Mouse (Mus musculus) ES-Bruce4 (cell line): ENCODE results near the gene Phactr4.

Experiments
- CTCF ChIP-seq: IDR thresholded peaks from one replicate; pipeline ENCODE4 v1.8.1; 2011; ENCODE audit warnings: low read depth, low read length
- EP300 ChIP-seq: IDR thresholded peaks from 2 replicates; pipeline ENCODE4 v1.6.1; 2011; ENCODE audit warnings: low read depth, low read length; ENCODE audit not compliant: insufficient read depth
- POLR2A ChIP-seq: IDR thresholded peaks from one replicate; pipeline ENCODE4 v1.8.1; 2011; ENCODE audit warnings: low read length; ENCODE audit not compliant: insufficient read depth

DNA sequence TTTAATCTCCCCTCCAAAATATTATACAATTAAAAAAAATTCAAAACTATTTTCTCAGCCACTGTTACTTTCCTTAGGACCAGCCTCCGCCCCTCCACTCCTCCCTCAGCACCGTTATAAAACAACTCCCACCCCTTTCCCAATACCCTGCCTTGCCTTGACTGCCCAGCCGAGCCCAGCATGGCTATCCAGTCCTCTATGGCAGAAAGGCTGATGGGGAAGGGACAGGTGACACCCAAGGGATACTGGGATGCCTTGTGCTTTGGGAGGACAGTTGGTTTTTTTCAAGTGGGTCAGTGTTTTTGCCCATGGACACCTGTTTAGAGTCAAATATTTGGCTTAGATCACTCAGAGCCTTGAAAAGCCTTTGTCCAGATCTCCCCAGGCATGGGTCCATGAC is 90.3 kb downstream of the Phactr4 start:
- TF ChIP-seq CTCF (no peak), POLR2A (no peak), EP300 (no peak)
